Mouse (Mus musculus) limb, embryonic 10.5 days (tissue): ENCODE results near the gene Fam117b. TPM values are rescaled to one million over a fixed set of nuclear protein-coding genes. Genes with fewer than 3 reads are reported as not detected.
A peak's percentile ranks its signal among the peaks of the same experiment; 100 is the strongest.

Source experiments
- DNase-seq: peaks from one replicate; pipeline ENCODE4 v3.0.0-alpha.2; 2017; ENCODE audit warnings: low spot score
- H3K27ac ChIP-seq: fragments of 300-500 bp; sonication (generic); 2 replicates; pipeline ENCODE4 v1.5.1; 2016; ENCODE audit warnings: mild to moderate bottlenecking
- H3K27me3 ChIP-seq: fragments of 300-500 bp; sonication (generic); 2 replicates; pipeline ENCODE4 v1.6.1; 2016; ENCODE audit warnings: low read depth, mild to moderate bottlenecking; ENCODE audit not compliant: poor library complexity, severe bottlenecking
- H3K36me3 ChIP-seq: fragments of 300-500 bp; sonication (generic); 2 replicates; pipeline ENCODE4 v1.6.1; 2016; ENCODE audit warnings: mild to moderate bottlenecking, moderate library complexity
- H3K4me1 ChIP-seq: fragments of 300-500 bp; sonication (generic); 2 replicates; pipeline ENCODE4 v1.6.1; 2016
- H3K4me3 ChIP-seq: fragments of 300-500 bp; sonication (generic); 2 replicates; pipeline ENCODE4 v1.5.1; 2016; ENCODE audit warnings: mild to moderate bottlenecking, moderate library complexity
- H3K9me3 ChIP-seq: fragments of 300-500 bp; sonication (generic); replicated peaks from 2 replicates; pipeline ENCODE4 v1.6.1; 2016; ENCODE audit warnings: mild to moderate bottlenecking
- WGBS: fragments of 180-500 bp; shearing (Covaris S2); methylation state at CpG from one replicate; pipeline ENCODE4 v1.1.7; 2016; 5-methylcytosine and 5-hydroxymethylcytosine counted together
- polyA plus RNA-seq: library from polyadenylated mRNA; unstranded; fragments of >200 nt; fragmentation: Nextera tagmentation; extraction: Ambion mirVana; gene quantifications from 2 replicates; pipeline ENCODE4 v1.2.1, GENCODE M21; 2016

Fam117b gene
- polyA plus RNA-seq, result 9.7 and 12.3 TPM in 2 replicates

GRCm38 (mm10) chr1:59912413-59913157 lies at the start of gene Fam117b:
Gene Fam117b (plus strand): TSS chr1:59913006.
- WGBS, result under 1% methylated on average over 72 of the region's 72 CpGs
- Histone ChIP-seq H3K36me3 (no peaks in the 10 kb centered on the region; the same call in 1 of the 2 replicates), H3K27me3 (no peaks in the 10 kb centered on the region), H3K4me1 (peaks cover 17% of the 10 kb centered on the region), H3K27ac (peak within 1 kb of the TSS; percentile 99), H3K9me3 (no peaks in the 10 kb centered on the region), H3K4me3 (peak within 1 kb of the TSS; percentile 99)
- peak; percentile 97 for DNase-seq

GRCm38 (mm10) chr1:59868041-59868440 lies 44.8 kb upstream of the Fam117b start:
- WGBS, result 92% methylated on average over 5 of the region's 5 CpGs
- DNase-seq, result no peak
- H3K9me3 ChIP-seq, result no peaks in the 10 kb centered on the region
- peaks cover 85% of the 10 kb centered on the region for H3K36me3 ChIP-seq
- H3K27me3 ChIP-seq, result no peaks in the 10 kb centered on the region
- no peak overlapping the region for H3K4me3 ChIP-seq
- H3K27ac ChIP-seq, result no peak overlapping the region
- no peaks in the 10 kb centered on the region for H3K4me1 ChIP-seq

GRCm38 (mm10) chr1:59874023-59874422 lies 38.8 kb upstream of the Fam117b start:
- Histone ChIP-seq H3K27me3 (no peaks in the 10 kb centered on the region), H3K4me1 (no peaks in the 10 kb centered on the region), H3K36me3 (peaks cover 59% of the 10 kb centered on the region), H3K27ac (no peak overlapping the region), H3K9me3 (no peaks in the 10 kb centered on the region), H3K4me3 (no peak overlapping the region)
- WGBS, result 91% methylated on average over 3 of the region's 3 CpGs
- no peak for DNase-seq

- H3K27ac ChIP-seq, result no peak overlapping the region
- no peaks in the 10 kb centered on the region for H3K4me1 ChIP-seq
- 95% methylated on average over 7 of the region's 7 CpGs for WGBS
- H3K9me3 ChIP-seq, result no peaks in the 10 kb centered on the region
- no peak overlapping the region for H3K4me3 ChIP-seq
- H3K27me3 ChIP-seq, result no peaks in the 10 kb centered on the region
- no peak for DNase-seq
- H3K36me3 ChIP-seq, result peaks cover 42% of the 10 kb centered on the region
Measured at GRCm38 (mm10) chr1:59878098-59878497, 34.7 kb upstream of the Fam117b start.

- Histone ChIP-seq H3K27me3 (no peaks in the 10 kb centered on the region), H3K36me3 (peaks cover 14% of the 10 kb centered on the region), H3K9me3 (no peaks in the 10 kb centered on the region), H3K4me3 (no peak overlapping the region), H3K27ac (no peak overlapping the region), H3K4me1 (peaks cover 10% of the 10 kb centered on the region)
- WGBS, result 35% methylated on average over 3 of the region's 3 CpGs
- DNase-seq, result peak; percentile 73
Measured at GRCm38 (mm10) chr1:59883349-59884134, 29.3 kb upstream of the Fam117b start.

- no peaks in the 10 kb centered on the region for H3K9me3 ChIP-seq
- H3K27ac ChIP-seq, result no peak overlapping the region
- H3K4me3 ChIP-seq, result no peak overlapping the region
- WGBS, result 74% methylated on average over 4 of the region's 4 CpGs
- no peaks in the 10 kb centered on the region for H3K27me3 ChIP-seq
- no peaks in the 10 kb centered on the region for H3K36me3 ChIP-seq
- H3K4me1 ChIP-seq, result peaks cover 10% of the 10 kb centered on the region
- DNase-seq, result no peak
Measured at GRCm38 (mm10) chr1:59886899-59887298, 25.9 kb upstream of the Fam117b start.

GRCm38 (mm10) chr1:59888018-59888417 lies 24.8 kb upstream of the Fam117b start:
- Histone ChIP-seq H3K9me3 (no peaks in the 10 kb centered on the region), H3K4me3 (no peak overlapping the region), H3K36me3 (no peaks in the 10 kb centered on the region), H3K27me3 (no peaks in the 10 kb centered on the region), H3K4me1 (peaks cover 10% of the 10 kb centered on the region), H3K27ac (no peak overlapping the region)
- DNase-seq, result no peak

GRCm38 (mm10) chr1:59891185-59891584 lies 21.6 kb upstream of the Fam117b start:
- DNase-seq, result no peak
- Histone ChIP-seq H3K27ac (no peak overlapping the region), H3K9me3 (no peaks in the 10 kb centered on the region), H3K4me3 (no peak overlapping the region), H3K36me3 (no peaks in the 10 kb centered on the region), H3K4me1 (peaks cover 10% of the 10 kb centered on the region), H3K27me3 (no peaks in the 10 kb centered on the region)
- WGBS, result 84% methylated on average over 4 of the region's 4 CpGs

GRCm38 (mm10) chr1:59892777-59893176 lies 20.0 kb upstream of the Fam117b start:
- no peak for DNase-seq
- Histone ChIP-seq H3K27ac (no peak overlapping the region), H3K9me3 (no peaks in the 10 kb centered on the region), H3K4me1 (peaks cover 6% of the 10 kb centered on the region), H3K4me3 (no peak overlapping the region), H3K27me3 (no peaks in the 10 kb centered on the region), H3K36me3 (no peaks in the 10 kb centered on the region)
- whole genome bisulfite sequencing, result 89% methylated on average over 8 of the region's 8 CpGs

- WGBS, result 84% methylated on average over 4 of the region's 4 CpGs
- Histone ChIP-seq H3K36me3 (no peaks in the 10 kb centered on the region), H3K27me3 (no peaks in the 10 kb centered on the region), H3K27ac (no peak overlapping the region), H3K9me3 (no peaks in the 10 kb centered on the region), H3K4me3 (no peak overlapping the region), H3K4me1 (no peaks in the 10 kb centered on the region)
- DNase-seq, result no peak
Measured at GRCm38 (mm10) chr1:59894025-59894424, 18.8 kb upstream of the Fam117b start.

- 67% methylated on average over 4 of the region's 4 CpGs for WGBS
- Histone ChIP-seq H3K36me3 (no peaks in the 10 kb centered on the region), H3K9me3 (no peaks in the 10 kb centered on the region), H3K27ac (no peak overlapping the region), H3K4me3 (no peak overlapping the region), H3K27me3 (no peaks in the 10 kb centered on the region), H3K4me1 (no peaks in the 10 kb centered on the region)
- no peak for DNase-seq
Measured at GRCm38 (mm10) chr1:59895456-59895855, 17.4 kb upstream of the Fam117b start.

GRCm38 (mm10) chr1:59897147-59897798 lies 15.5 kb upstream of the Fam117b start:
- no peak overlapping the region for H3K27ac ChIP-seq
- WGBS, result 67% methylated on average over 5 of the region's 5 CpGs

GRCm38 (mm10) chr1:59899679-59900078 lies 13.1 kb upstream of the Fam117b start:
- H3K27me3 ChIP-seq, result no peaks in the 10 kb centered on the region
- no peaks in the 10 kb centered on the region for H3K4me1 ChIP-seq
- no peaks in the 10 kb centered on the region for H3K36me3 ChIP-seq
- H3K4me3 ChIP-seq, result no peak overlapping the region
- no peak overlapping the region for H3K27ac ChIP-seq
- H3K9me3 ChIP-seq, result no peaks in the 10 kb centered on the region
- 82% methylated on average over 2 of the region's 2 CpGs for WGBS
- no peak for DNase-seq

More at GRCm38 (mm10) chr1:59897147-59897798, 15.5 kb upstream of the Fam117b start:
- Histone ChIP-seq H3K9me3 (no peaks in the 10 kb centered on the region), H3K4me3 (no peak overlapping the region), H3K27me3 (no peaks in the 10 kb centered on the region), H3K4me1 (no peaks in the 10 kb centered on the region), H3K36me3 (no peaks in the 10 kb centered on the region)
- DNase-seq, result no peak
